Mouse (Mus musculus): ENCODE measurements around the gene Srarp.

The Srarp gene

GRCm38 (mm10) chr4:141425484-141426479 is 10.1 kb downstream of the Srarp start:
- no peak for DNase-seq (ENCODE audit: low read depth, low spot score)

GRCm38 (mm10) chr4:141423691-141424431 is 12.0 kb downstream of the Srarp start:
- no peak for DNase-seq (ENCODE audit: low read depth, low spot score)

- no peak for DNase-seq (ENCODE audit: low read depth, low spot score)
Observed at GRCm38 (mm10) chr4:141423288-141423687, 12.6 kb downstream of the Srarp start.

- no peak for DNase-seq (ENCODE audit: low read depth, low spot score)
Observed at GRCm38 (mm10) chr4:141422841-141423240, 13.1 kb downstream of the Srarp start.

GRCm38 (mm10) chr4:141421423-141421822 is 14.5 kb downstream of the Srarp start:
- DNase-seq (ENCODE audit: low read depth, low spot score): no peak

GRCm38 (mm10) chr4:141420886-141421285 is 15.0 kb downstream of the Srarp start:
- no peak for DNase-seq (ENCODE audit: low read depth, low spot score)

GRCm38 (mm10) chr4:141420192-141420829 is 15.6 kb downstream of the Srarp start, which contains the start of gene Hspb7:
Hspb7 (plus strand) TSS chr4:141420779.
- DNase-seq (ENCODE audit: low read depth, low spot score): no peak

- no peak for DNase-seq (ENCODE audit: low read depth, low spot score)
Observed at GRCm38 (mm10) chr4:141419398-141420191, 16.3 kb downstream of the Srarp start.

- no peak for DNase-seq (ENCODE audit: low read depth, low spot score)
Observed at GRCm38 (mm10) chr4:141415924-141416323, 20.0 kb downstream of the Srarp start, which contains the start of gene Clcnkb. Clcnkb (minus strand) TSS chr4:141416014.

- DNase-seq (ENCODE audit: low read depth, low spot score): no peak
Observed at GRCm38 (mm10) chr4:141411430-141411992, 24.4 kb downstream of the Srarp start.

- DNase-seq (ENCODE audit: low read depth, low spot score): no peak
Observed at GRCm38 (mm10) chr4:141408577-141408976, 27.3 kb downstream of the Srarp start.

- DNase-seq (ENCODE audit: low read depth, low spot score): peak; percentile 36
Observed at GRCm38 (mm10) chr4:141406516-141407299, 29.2 kb downstream of the Srarp start.

GRCm38 (mm10) chr4:141405314-141405622 is 30.6 kb downstream of the Srarp start:
- DNase-seq (ENCODE audit: low read depth, low spot score): no peak

GRCm38 (mm10) chr4:141404518-141405313 is 31.2 kb downstream of the Srarp start:
- peak; percentile 75 for DNase-seq (ENCODE audit: low read depth, low spot score)

- DNase-seq (ENCODE audit: low read depth, low spot score): no peak
Observed at GRCm38 (mm10) chr4:141400171-141400570, 35.7 kb downstream of the Srarp start.

GRCm38 (mm10) chr4:141398545-141398944 is 37.4 kb downstream of the Srarp start, which contains the start of gene Clcnka:
Clcnka (minus strand) TSS chr4:141398724.
- no peak for DNase-seq (ENCODE audit: low read depth, low spot score)

- DNase-seq (ENCODE audit: low read depth, low spot score): no peak
Observed at GRCm38 (mm10) chr4:141397861-141398260, 38.0 kb downstream of the Srarp start.

GRCm38 (mm10) chr4:141394751-141395150 is 41.2 kb downstream of the Srarp start:
- no peak for DNase-seq (ENCODE audit: low read depth, low spot score)

GRCm38 (mm10) chr4:141391293-141391692 is 44.6 kb downstream of the Srarp start:
- DNase-seq (ENCODE audit: low read depth, low spot score): no peak
